Mouse (Mus musculus): ENCODE measurements around the gene Mrpl11.
"Not testable (repeated sequence)": the region's sequence is repeated elsewhere in the genome, so short reads cannot be mapped to it uniquely, and the experiment has no call there.

The Mrpl11 gene

GRCm38 (mm10) chr19:4961928-4962601, at the start of gene Mrpl11:
Gene Mrpl11 (plus strand): TSS chr19:4962147.
- DNase-seq, result peak; percentile 91

- DNase-seq, result no peak
Measured at GRCm38 (mm10) chr19:4915924-4916603, 45.9 kb upstream of the Mrpl11 start.

- DNase-seq, result no peak
Measured at GRCm38 (mm10) chr19:4916827-4917226, 45.1 kb upstream of the Mrpl11 start.

- DNase-seq, result no peak
Measured at GRCm38 (mm10) chr19:4919652-4920051, 42.3 kb upstream of the Mrpl11 start.

- DNase-seq, result no peak
Measured at GRCm38 (mm10) chr19:4925121-4925860, 36.7 kb upstream of the Mrpl11 start.

- DNase-seq, result peak; percentile 99
Measured at GRCm38 (mm10) chr19:4927904-4928531, 33.9 kb upstream of the Mrpl11 start, which contains the start of gene Dpp3. Gene Dpp3 (minus strand): TSS chr19:4928287.

- DNase-seq, result no peak
Measured at GRCm38 (mm10) chr19:4928781-4929180, 33.2 kb upstream of the Mrpl11 start.

GRCm38 (mm10) chr19:4936896-4937295, 25.1 kb upstream of the Mrpl11 start:
- DNase-seq, result no peak

- DNase-seq, result no peak
Measured at GRCm38 (mm10) chr19:4937444-4938310, 24.3 kb upstream of the Mrpl11 start.

GRCm38 (mm10) chr19:4942551-4943252, 19.2 kb upstream of the Mrpl11 start, which contains the start of gene Peli3:
Gene Peli3 (minus strand): TSS chr19:4943127.
- DNase-seq, result peak; percentile 80

- no peak for DNase-seq
Measured at GRCm38 (mm10) chr19:4943253-4943588, 18.7 kb upstream of the Mrpl11 start.

- DNase-seq, result no peak
Measured at GRCm38 (mm10) chr19:4945540-4945939, 16.4 kb upstream of the Mrpl11 start.

- not testable (repeated sequence) for DNase-seq
Measured at GRCm38 (mm10) chr19:4948641-4949040, 13.3 kb upstream of the Mrpl11 start.

GRCm38 (mm10) chr19:4968236-4968635, 6.3 kb downstream of the Mrpl11 start:
- no peak for DNase-seq

GRCm38 (mm10) chr19:4981767-4982166, 19.8 kb downstream of the Mrpl11 start:
- peak; percentile 40 for DNase-seq

GRCm38 (mm10) chr19:4989013-4989412, 27.1 kb downstream of the Mrpl11 start:
- DNase-seq, result peak; percentile 92

- DNase-seq, result no peak
Measured at GRCm38 (mm10) chr19:4989434-4990255, 27.7 kb downstream of the Mrpl11 start.

GRCm38 (mm10) chr19:4990256-4990625, 28.3 kb downstream of the Mrpl11 start, which contains the start of gene Npas4:
Gene Npas4 (minus strand): TSS chr19:4990316.
- DNase-seq, result no peak

- DNase-seq, result no peak
Measured at GRCm38 (mm10) chr19:4990716-4991115, 28.8 kb downstream of the Mrpl11 start.

- DNase-seq, result no peak
Measured at GRCm38 (mm10) chr19:4992371-4992770, 30.4 kb downstream of the Mrpl11 start.

- DNase-seq, result no peak
Measured at GRCm38 (mm10) chr19:4992904-4993303, 31.0 kb downstream of the Mrpl11 start.

Measured in kidney, adult 18-20 months (tissue).